Mouse (Mus musculus) bone marrow macrophage, adult 2 months (primary cell): ENCODE measurements around the gene Mdm2. TPM values are rescaled to one million over a fixed set of nuclear protein-coding genes. Genes with fewer than 3 reads are reported as not detected.
"Not testable (repeated sequence)": the region's sequence is repeated elsewhere in the genome, so short reads cannot be mapped to it uniquely, and the experiment has no call there.

Source experiments
- H3K27ac ChIP-seq: 2 replicates; pipeline ENCODE4 v1.5.1; 2012; ENCODE audit warnings: low read depth, low read length; ENCODE audit not compliant: insufficient read depth
- H3K4me1 ChIP-seq: 2 replicates; pipeline ENCODE4 v1.6.1; 2012; ENCODE audit warnings: low read length; ENCODE audit not compliant: control insufficient read depth, insufficient read depth
- H3K4me3 ChIP-seq: 2 replicates; pipeline ENCODE4 v1.5.1; 2012; ENCODE audit warnings: mild to moderate bottlenecking, low read length, moderate library complexity; ENCODE audit not compliant: insufficient read depth
- CTCF ChIP-seq: IDR thresholded peaks from 2 replicates; pipeline ENCODE4 v1.5.1; 2012; ENCODE audit warnings: low read depth, mild to moderate bottlenecking, low read length, moderate library complexity
- POLR2A ChIP-seq: IDR thresholded peaks from 2 replicates; pipeline ENCODE4 v1.6.1; 2012; ENCODE audit warnings: mild to moderate bottlenecking, low read depth, low read length, borderline replicate concordance
- polyA plus RNA-seq: library from polyadenylated mRNA; stranded (reverse); fragments of >200 nt; gene quantifications from 2 replicates; pipeline ENCODE4 v1.2.4, GENCODE M21; 2012; ENCODE audit not compliant: missing spikeins, insufficient read depth, insufficient read length

The Mdm2 gene
- polyA plus RNA-seq, 1 experiment: 95.5 TPM

DNA sequence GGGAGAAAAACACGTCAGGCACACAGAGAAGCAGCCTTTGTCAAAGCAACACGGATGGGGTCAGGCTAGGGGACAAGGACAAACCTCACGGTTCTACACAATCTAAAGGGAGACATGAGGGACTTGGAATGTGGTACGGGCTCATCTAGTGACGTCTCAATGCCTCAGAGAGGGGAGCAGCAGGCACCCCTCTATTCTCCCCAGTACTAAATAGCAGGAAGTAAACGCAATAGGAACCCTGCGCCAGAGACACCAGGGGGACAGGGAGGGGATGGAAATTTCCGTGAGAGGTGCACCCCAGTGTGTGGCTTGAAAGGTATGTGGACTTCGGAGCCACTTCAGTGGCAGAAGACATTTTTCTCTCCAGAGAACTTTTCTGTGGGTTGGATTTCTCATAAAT lies 30.4 kb upstream of the Mdm2 start:
- TF ChIP-seq POLR2A (no peak), CTCF (no peak)
- no peak overlapping the region for H3K27ac ChIP-seq
- 0 out of 2 replicates have a peak, but pooled peaks cover 3% of the 10 kb centered on the region for H3K4me1 ChIP-seq
- no peak overlapping the region for H3K4me3 ChIP-seq

DNA sequence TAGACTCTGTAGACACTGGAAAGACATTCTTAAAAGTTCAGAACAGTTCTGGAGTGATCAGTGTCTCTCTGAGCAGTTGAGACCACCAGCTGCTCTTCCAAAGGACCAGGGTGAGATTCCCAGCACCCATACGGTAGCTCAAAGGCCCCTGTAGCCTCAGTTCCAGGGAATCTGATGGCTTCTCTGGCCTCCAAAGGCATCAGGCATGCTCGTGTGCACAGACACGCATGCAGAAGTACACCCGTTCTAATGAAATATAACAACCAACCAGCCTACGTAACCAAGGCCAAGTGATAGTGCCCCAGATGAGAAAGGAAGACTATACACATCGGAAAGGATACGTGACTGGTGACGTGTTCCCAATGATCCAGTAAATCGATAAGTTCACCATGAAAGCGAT lies 29.6 kb upstream of the Mdm2 start:
- 0 out of 2 replicates have a peak, but pooled peaks cover 3% of the 10 kb centered on the region for H3K4me1 ChIP-seq
- TF ChIP-seq POLR2A (no peak), CTCF (no peak)
- H3K27ac ChIP-seq: no peak overlapping the region
- H3K4me3 ChIP-seq: no peak overlapping the region

DNA sequence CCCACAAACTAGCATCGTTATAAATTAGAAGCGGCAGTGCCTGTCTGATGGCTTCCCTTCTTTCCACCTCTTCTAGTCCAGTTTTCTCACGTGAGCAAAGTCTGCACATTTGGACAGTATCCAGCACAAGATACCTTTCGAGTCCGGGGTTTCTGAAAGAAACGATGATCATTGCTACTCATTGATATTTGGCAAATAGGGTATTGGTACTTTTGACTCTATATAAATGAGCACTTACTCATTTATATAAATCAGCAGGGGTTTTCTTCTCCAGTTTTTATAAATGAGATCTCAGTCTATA lies 29.0 kb upstream of the Mdm2 start:
- TF ChIP-seq POLR2A: no peak
- no peak for TF ChIP-seq CTCF
- H3K27ac ChIP-seq: no peak overlapping the region
- no peak overlapping the region for H3K4me3 ChIP-seq
- no peaks in the 10 kb centered on the region for H3K4me1 ChIP-seq

DNA sequence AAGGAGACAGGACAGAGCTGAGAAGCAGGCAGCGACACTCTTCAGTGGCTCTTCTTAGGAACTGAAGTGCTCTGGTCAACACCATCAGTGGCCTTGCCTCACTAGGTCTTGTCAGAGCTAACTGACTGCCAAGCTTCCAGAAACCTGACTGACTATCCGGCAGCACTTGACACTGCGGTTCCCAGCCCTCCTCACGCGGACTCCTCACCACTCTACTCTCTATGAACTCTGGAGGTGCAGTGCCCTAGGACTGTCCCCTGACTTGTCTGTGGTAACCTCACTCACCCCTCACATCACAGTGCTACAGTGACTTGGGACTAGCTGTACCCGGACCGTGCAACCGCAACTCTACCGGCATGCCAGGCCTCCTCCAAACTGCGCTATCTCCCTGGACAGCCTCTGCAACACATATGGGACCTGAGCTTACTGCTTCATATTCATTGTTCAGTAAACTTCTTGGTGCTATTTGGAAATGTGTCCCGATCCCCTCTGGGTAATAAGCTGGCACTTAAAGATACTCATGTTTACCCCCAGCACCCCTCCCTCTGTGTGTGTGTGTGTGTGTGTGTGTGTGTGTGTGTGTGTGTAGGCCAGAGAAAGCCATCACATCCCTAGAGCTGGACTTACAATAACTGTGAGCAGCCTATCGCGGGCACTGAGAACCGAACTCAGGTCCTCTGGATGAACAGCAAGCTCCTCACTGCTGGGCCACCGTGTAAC lies 28.5 kb upstream of the Mdm2 start:
- H3K4me3 ChIP-seq: no peak overlapping the region
- H3K4me1 ChIP-seq: no peaks in the 10 kb centered on the region
- H3K27ac ChIP-seq: no peak overlapping the region
- no peak for TF ChIP-seq POLR2A
- TF ChIP-seq CTCF: no peak

GRCm38 (mm10) chr10:117738140-117738921 lies 27.8 kb upstream of the Mdm2 start:
- Histone ChIP-seq H3K4me3 (no peak overlapping the region), H3K27ac (no peak overlapping the region), H3K4me1 (no peaks in the 10 kb centered on the region)
- TF ChIP-seq POLR2A: no peak
- TF ChIP-seq CTCF: no peak

- not testable (repeated sequence) for H3K4me1 ChIP-seq, H3K27ac ChIP-seq, H3K4me3 ChIP-seq
Observed at GRCm38 (mm10) chr10:117737498-117737897, 26.9 kb upstream of the Mdm2 start.

DNA sequence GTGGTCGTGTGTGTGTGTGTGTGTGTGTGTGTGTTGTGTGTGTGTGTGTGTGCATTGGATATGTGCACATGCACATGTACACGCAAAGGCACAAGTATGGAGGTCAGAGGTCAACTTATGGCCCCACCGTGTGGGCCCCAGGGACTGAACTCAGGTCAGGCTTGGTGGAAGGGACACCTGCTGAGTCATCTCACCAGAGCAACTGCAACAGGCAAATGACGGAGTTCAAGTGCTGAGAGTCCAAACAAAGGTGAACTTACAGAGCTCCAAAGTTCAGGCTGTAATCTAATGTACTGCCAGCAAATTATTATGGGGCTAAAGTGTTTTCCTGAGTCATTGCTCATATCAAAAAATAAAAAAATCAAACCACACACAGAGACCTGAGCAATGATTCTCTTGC lies 26.5 kb upstream of the Mdm2 start:
- TF ChIP-seq CTCF (no peak), POLR2A (no peak)
- H3K27ac ChIP-seq: no peak overlapping the region
- no peaks in the 10 kb centered on the region for H3K4me1 ChIP-seq
- H3K4me3 ChIP-seq: no peak overlapping the region

GRCm38 (mm10) chr10:117736573-117736972 lies 26.0 kb upstream of the Mdm2 start:
- Histone ChIP-seq H3K4me3 (no peak overlapping the region), H3K27ac (no peak overlapping the region), H3K4me1 (no peaks in the 10 kb centered on the region)
- no peak for TF ChIP-seq CTCF
- no peak for TF ChIP-seq POLR2A

- not testable (repeated sequence) for H3K4me3 ChIP-seq, H3K27ac ChIP-seq, H3K4me1 ChIP-seq
Observed at GRCm38 (mm10) chr10:117735396-117735795, 24.8 kb upstream of the Mdm2 start.

- not testable (repeated sequence) for H3K27ac ChIP-seq, H3K4me1 ChIP-seq, H3K4me3 ChIP-seq
Observed at GRCm38 (mm10) chr10:117734104-117734852, 23.7 kb upstream of the Mdm2 start.

DNA sequence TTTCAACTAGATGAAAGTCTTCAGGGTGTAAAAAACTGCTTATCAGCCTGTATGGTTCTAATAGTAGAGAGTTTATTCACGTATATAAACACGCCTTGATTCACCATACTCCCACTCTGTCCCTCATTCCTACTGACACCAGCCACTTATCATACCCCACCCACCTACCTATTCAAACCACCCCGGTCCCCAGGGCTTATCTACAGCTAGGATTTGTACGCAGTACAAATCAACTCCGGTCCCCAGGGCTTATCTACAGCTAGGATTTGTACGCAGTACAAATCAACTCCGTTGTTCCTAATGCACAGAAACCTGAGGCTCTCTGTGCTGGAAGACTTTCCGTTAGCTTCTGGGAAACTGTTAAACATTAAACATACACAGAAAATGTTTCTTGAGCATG lies 23.1 kb upstream of the Mdm2 start:
- not testable (repeated sequence) for H3K27ac ChIP-seq, H3K4me1 ChIP-seq, H3K4me3 ChIP-seq
